8 mouse cellular contexts compared by ENCODE assay signal in the genomic region with DNA sequence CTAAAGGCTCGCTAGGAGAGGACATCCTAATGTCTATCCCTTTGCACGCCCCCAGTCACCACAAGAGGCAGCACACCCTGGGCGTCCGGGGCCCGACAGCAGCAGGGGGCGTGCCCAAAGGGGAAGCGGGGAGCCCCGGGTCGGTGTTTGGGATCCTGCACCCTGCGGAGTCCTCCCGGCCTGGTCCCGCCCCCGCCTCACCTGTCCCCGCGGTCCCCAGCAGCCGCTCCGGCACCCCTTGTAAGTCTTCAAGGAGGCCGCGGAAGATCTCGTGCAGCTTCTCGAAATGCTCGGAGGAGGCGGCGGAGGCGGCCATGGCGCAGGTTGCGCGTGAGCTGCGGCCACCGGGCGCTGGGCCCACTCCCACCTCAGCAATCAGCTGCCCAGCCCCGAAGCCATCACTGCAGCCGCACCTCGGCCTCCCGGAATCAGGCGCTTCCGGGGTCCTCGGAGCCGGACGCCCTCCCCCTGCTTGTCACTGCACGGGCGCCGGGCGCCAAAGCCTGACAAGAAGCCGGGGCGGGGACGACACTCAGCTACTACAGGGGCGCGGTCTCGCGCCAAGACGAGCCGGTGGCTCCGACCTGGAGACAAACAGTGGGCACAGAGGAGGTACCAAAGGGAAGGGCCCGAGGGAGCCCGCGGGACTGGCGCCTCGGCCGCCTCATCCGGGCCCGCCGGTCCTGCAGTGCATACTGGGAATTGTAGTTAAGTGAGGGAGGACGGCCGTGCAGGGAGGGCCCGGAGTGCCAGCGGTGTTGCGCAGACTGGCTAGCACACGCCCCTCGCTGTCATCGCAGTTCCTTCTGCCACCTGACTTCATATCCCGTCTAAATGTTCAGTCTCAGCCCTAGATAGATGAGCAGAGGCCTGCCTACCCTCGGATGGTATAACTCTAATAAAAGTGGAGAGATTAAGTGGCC. TPM values are rescaled to one million over a fixed set of nuclear protein-coding genes. Genes with fewer than 3 reads are reported as not detected.
A peak's percentile ranks its signal among the peaks of the same experiment; 100 is the strongest.
DNase-seq lines count a peak whose midpoint lies in the region; ATAC-seq and TF ChIP-seq lines count a peak whose summit lies in the region.

A gene (minus strand): TSS at position 649 of the 923 bp plus-strand sequence.

- H3K4me3 ChIP-seq in bone marrow macrophage, adult 2 months (ENCODE audit: insufficient read depth, low read length): peak within 1 kb of the TSS; percentile 97
- peak within 1 kb of the TSS; percentile 89 for H3K4me3 ChIP-seq in embryonic fibroblast, embryonic 13.5 days (ENCODE audit: insufficient read depth, low read length)
- peak within 1 kb of the TSS; percentile 98 for H3K4me3 ChIP-seq in heart, embryonic 10.5 days
- H3K4me3 ChIP-seq in kidney, embryonic 15.5 days (replicated peaks): peak within 1 kb of the TSS; percentile 97

- H3K27me3 ChIP-seq in heart, embryonic 10.5 days (ENCODE audit: insufficient read depth, poor library complexity, severe bottlenecking): no peaks in the 10 kb centered on the region
- no peaks in the 10 kb centered on the region for H3K27me3 ChIP-seq in kidney, embryonic 15.5 days

- peak; percentile 98 for ATAC-seq in kidney, embryonic 15.5 days (replicated peaks; ENCODE audit: low FRiP score)
- ATAC-seq in monocyte, adult 5-6 weeks (replicated peaks; ENCODE audit: insufficient number of reproducible peaks, low FRiP score, low TSS enrichment, poor library complexity, severe bottlenecking): peak; percentile 94

- TF ChIP-seq POLR2A in bone marrow macrophage, adult 2 months (IDR thresholded peaks at IDR 0.05; ENCODE audit: borderline replicate concordance, low read depth, low read length): no peak
- TF ChIP-seq POLR2A in embryonic fibroblast, embryonic 13.5 days (IDR thresholded peaks at IDR 0.05; ENCODE audit: low read depth, low read length): peak; percentile 75

- peak within 1 kb of the TSS; percentile 76 for H3K4me2 ChIP-seq in kidney, embryonic 15.5 days

- TF ChIP-seq CTCF in bone marrow macrophage, adult 2 months (IDR thresholded peaks at IDR 0.05; ENCODE audit: low read depth, low read length): no peak
- peak; percentile 29; the same call in 1 of the 2 replicates for TF ChIP-seq CTCF in embryonic fibroblast, embryonic 13.5 days (IDR thresholded peaks at IDR 0.05; ENCODE audit: borderline replicate concordance, insufficient read depth, low read length)

- peak within 1 kb of the TSS; percentile 84 for H3K9ac ChIP-seq in kidney, embryonic 15.5 days

- H3K4me1 ChIP-seq in bone marrow macrophage, adult 2 months (ENCODE audit: control insufficient read depth, insufficient read depth, low read length): peaks cover 12% of the 10 kb centered on the region
- H3K4me1 ChIP-seq in embryonic fibroblast, embryonic 13.5 days (ENCODE audit: control insufficient read depth, insufficient read depth, low read length): peaks cover 14% of the 10 kb centered on the region
- H3K4me1 ChIP-seq in heart, embryonic 10.5 days: peaks cover 11% of the 10 kb centered on the region; the same call in 1 of the 2 replicates
- H3K4me1 ChIP-seq in kidney, embryonic 15.5 days: peaks cover 10% of the 10 kb centered on the region

- H3K36me3 ChIP-seq in heart, embryonic 10.5 days: peaks cover 22% of the 10 kb centered on the region; the same call in 1 of the 2 replicates
- peaks cover 28% of the 10 kb centered on the region for H3K36me3 ChIP-seq in kidney, embryonic 15.5 days

- WGBS in heart, embryonic 10.5 days: under 1% methylated on average over 67 of the region's 73 CpGs
- under 1% methylated on average over 71 of the region's 73 CpGs for WGBS in kidney, embryonic 15.5 days

- no peaks in the 10 kb centered on the region for H3K9me3 ChIP-seq in heart, embryonic 10.5 days
- H3K9me3 ChIP-seq in kidney, embryonic 15.5 days (replicated peaks): no peaks in the 10 kb centered on the region

- DNase-seq in A20 (ENCODE audit: low read depth, low spot score): peak; percentile 98
- DNase-seq in heart, embryonic 10.5 days (ENCODE audit: low spot score): peak; percentile 96
- peak; percentile 91 for DNase-seq in liver
- peak; percentile 88 to 93 for DNase-seq in spleen, postnatal 4 days (ENCODE audit: low spot score in 2 of 2)

- H3K27ac ChIP-seq in bone marrow macrophage, adult 2 months (ENCODE audit: insufficient read depth, low read depth, low read length): peak within 1 kb of the TSS; percentile 94
- peak within 1 kb of the TSS; percentile 75 for H3K27ac ChIP-seq in embryonic fibroblast, embryonic 13.5 days (ENCODE audit: insufficient read depth, low read length)
- H3K27ac ChIP-seq in heart, embryonic 10.5 days: peak within 1 kb of the TSS; percentile 99
- H3K27ac ChIP-seq in kidney, embryonic 15.5 days: peak within 1 kb of the TSS; percentile 97

RNA-seq across cellular contexts. Expression of the gene that starts here (rescaled TPM):
- 77.7 and 94.5 TPM in 2 replicates for polyA plus RNA-seq in bone marrow macrophage, adult 2 months (2012; ENCODE audit: insufficient read depth, insufficient read length, missing spikeins)
- 138 and 157 TPM in 2 replicates for polyA plus RNA-seq in embryonic fibroblast, embryonic 13.5 days (2011; ENCODE audit: insufficient read length, low read depth, missing spikeins)
- polyA plus RNA-seq in heart, embryonic 10.5 days (2016; fragmentation: Nextera tagmentation; extraction: Ambion mirVana): 107 and 109 TPM in 2 replicates
- polyA plus RNA-seq in kidney, embryonic 15.5 days (2015; fragmentation: Nextera tagmentation; extraction: Ambion mirVana): 97.7 and 101 TPM in 2 replicates
- 199 to 253 TPM (median 246 TPM) in 3 replicates for total RNA-seq in monocyte, adult 5-6 weeks (2017)

Comparison
In these comparisons a context has a peak if more than half of its experiments do, and no peak if none do; other contexts are left out.
1. Peak in every context shown above with its lines: DNase-seq, ATAC-seq, H3K4me3 ChIP-seq and H3K27ac ChIP-seq.